Mouse (Mus musculus): ENCODE data around the gene Mapk12. TPM values are rescaled to one million over a fixed set of nuclear protein-coding genes. Genes with fewer than 3 reads are reported as not detected.

Gene Mapk12
- polyA plus RNA-seq, 1 experiment = 30.5 TPM

GRCm38 (mm10) chr15:89136461-89137155, 3.9 kb downstream of the Mapk12 start:
- Histone ChIP-seq H3K36me3 (ENCODE audit: control insufficient read depth, insufficient read depth) (peaks cover 15% of the 10 kb centered on the region), H3K79me3 (ENCODE audit: low read depth) (peaks cover 2% of the 10 kb centered on the region), H3K79me2 (ENCODE audit: control insufficient read depth, insufficient read depth) (peaks cover 7% of the 10 kb centered on the region), H3K4me3 (ENCODE audit: insufficient read depth, poor library complexity, severe bottlenecking) (no peak overlapping the region), H3ac (ENCODE audit: control insufficient read depth, insufficient read length, low read depth) (no peak overlapping the region), H3K27me3 (ENCODE audit: control insufficient read depth, insufficient read depth, insufficient read length) (no peaks in the 10 kb centered on the region)
- TF ChIP-seq CEBPB (IDR thresholded peaks at IDR 0.05; ENCODE audit: low read depth) (no peak), MYOG (IDR thresholded peaks at IDR 0.05; ENCODE audit: control insufficient read depth, extremely low read depth, insufficient read length) (no peak), FOSL1 (IDR thresholded peaks at IDR 0.05; ENCODE audit: insufficient read depth, low read length, poor library complexity, severe bottlenecking) (no peak), USF1 (IDR thresholded peaks at IDR 0.05; ENCODE audit: low read depth) (no peak), MYOD1 (IDR thresholded peaks at IDR 0.05; ENCODE audit: control insufficient read depth, insufficient read length, low read depth) (no peak), CTCF (IDR thresholded peaks at IDR 0.05; ENCODE audit: control insufficient read depth, insufficient read depth, insufficient read length) (no peak)

GRCm38 (mm10) chr15:89131316-89131715, 9.2 kb downstream of the Mapk12 start:
- Histone ChIP-seq H3K27me3 (ENCODE audit: control insufficient read depth, insufficient read depth, insufficient read length) (no peaks in the 10 kb centered on the region), H3K79me2 (ENCODE audit: control insufficient read depth, insufficient read depth) (peaks cover 16% of the 10 kb centered on the region), H3K79me3 (ENCODE audit: low read depth) (no peaks in the 10 kb centered on the region), H3K36me3 (ENCODE audit: control insufficient read depth, insufficient read depth) (peaks cover 29% of the 10 kb centered on the region), H3ac (ENCODE audit: control insufficient read depth, insufficient read length, low read depth) (no peak overlapping the region), H3K4me3 (ENCODE audit: insufficient read depth, poor library complexity, severe bottlenecking) (no peak overlapping the region)
- TF ChIP-seq MYOG (IDR thresholded peaks at IDR 0.05; ENCODE audit: control insufficient read depth, extremely low read depth, insufficient read length) = no peak
- TF ChIP-seq USF1 (IDR thresholded peaks at IDR 0.05; ENCODE audit: low read depth) = no peak
- no peak for TF ChIP-seq MYOD1 (IDR thresholded peaks at IDR 0.05; ENCODE audit: control insufficient read depth, insufficient read length, low read depth)
- TF ChIP-seq MAX (IDR thresholded peaks at IDR 0.05) = no peak
- no peak for TF ChIP-seq CEBPB (IDR thresholded peaks at IDR 0.05; ENCODE audit: low read depth)
- TF ChIP-seq CTCF (IDR thresholded peaks at IDR 0.05; ENCODE audit: control insufficient read depth, insufficient read depth, insufficient read length) = no peak
- TF ChIP-seq FOSL1 (IDR thresholded peaks at IDR 0.05; ENCODE audit: insufficient read depth, low read length, poor library complexity, severe bottlenecking) = no peak

DNA sequence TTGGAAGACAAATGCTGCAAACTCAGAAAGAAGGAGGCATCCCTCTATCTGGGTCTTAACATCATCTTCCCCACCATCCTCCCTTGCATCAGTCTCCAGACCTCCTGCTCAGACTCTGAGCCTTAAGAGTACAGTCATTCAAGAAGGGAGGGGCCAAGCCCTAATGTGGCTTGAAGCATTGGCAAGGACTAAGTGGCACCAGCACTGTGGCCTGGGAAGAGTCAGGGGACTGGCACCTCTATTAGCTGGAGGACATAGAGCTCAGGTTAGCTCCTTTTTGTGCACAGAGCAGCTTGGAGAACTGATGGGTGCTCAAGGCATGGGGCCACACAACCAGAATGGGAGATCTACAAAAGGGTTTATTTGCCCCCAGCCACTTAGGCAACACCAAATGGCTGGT, 10.3 kb downstream of the Mapk12 start:
- no peaks in the 10 kb centered on the region for H3K79me3 ChIP-seq (ENCODE audit: low read depth)
- no peaks in the 10 kb centered on the region for H3K27me3 ChIP-seq (ENCODE audit: control insufficient read depth, insufficient read depth, insufficient read length)
- no peak overlapping the region for H3K4me3 ChIP-seq (ENCODE audit: insufficient read depth, poor library complexity, severe bottlenecking)
- TF ChIP-seq MAX (IDR thresholded peaks at IDR 0.05) (no peak), MYOD1 (IDR thresholded peaks at IDR 0.05; ENCODE audit: control insufficient read depth, insufficient read length, low read depth) (no peak), CEBPB (IDR thresholded peaks at IDR 0.05; ENCODE audit: low read depth) (no peak), CTCF (IDR thresholded peaks at IDR 0.05; ENCODE audit: control insufficient read depth, insufficient read depth, insufficient read length) (no peak), MYOG (IDR thresholded peaks at IDR 0.05; ENCODE audit: control insufficient read depth, extremely low read depth, insufficient read length) (no peak), USF1 (IDR thresholded peaks at IDR 0.05; ENCODE audit: low read depth) (no peak), FOSL1 (IDR thresholded peaks at IDR 0.05; ENCODE audit: insufficient read depth, low read length, poor library complexity, severe bottlenecking) (no peak)
- no peak overlapping the region for H3ac ChIP-seq (ENCODE audit: control insufficient read depth, insufficient read length, low read depth)
- H3K79me2 ChIP-seq (ENCODE audit: control insufficient read depth, insufficient read depth) = peaks cover 16% of the 10 kb centered on the region
- H3K36me3 ChIP-seq (ENCODE audit: control insufficient read depth, insufficient read depth) = peaks cover 35% of the 10 kb centered on the region

DNA sequence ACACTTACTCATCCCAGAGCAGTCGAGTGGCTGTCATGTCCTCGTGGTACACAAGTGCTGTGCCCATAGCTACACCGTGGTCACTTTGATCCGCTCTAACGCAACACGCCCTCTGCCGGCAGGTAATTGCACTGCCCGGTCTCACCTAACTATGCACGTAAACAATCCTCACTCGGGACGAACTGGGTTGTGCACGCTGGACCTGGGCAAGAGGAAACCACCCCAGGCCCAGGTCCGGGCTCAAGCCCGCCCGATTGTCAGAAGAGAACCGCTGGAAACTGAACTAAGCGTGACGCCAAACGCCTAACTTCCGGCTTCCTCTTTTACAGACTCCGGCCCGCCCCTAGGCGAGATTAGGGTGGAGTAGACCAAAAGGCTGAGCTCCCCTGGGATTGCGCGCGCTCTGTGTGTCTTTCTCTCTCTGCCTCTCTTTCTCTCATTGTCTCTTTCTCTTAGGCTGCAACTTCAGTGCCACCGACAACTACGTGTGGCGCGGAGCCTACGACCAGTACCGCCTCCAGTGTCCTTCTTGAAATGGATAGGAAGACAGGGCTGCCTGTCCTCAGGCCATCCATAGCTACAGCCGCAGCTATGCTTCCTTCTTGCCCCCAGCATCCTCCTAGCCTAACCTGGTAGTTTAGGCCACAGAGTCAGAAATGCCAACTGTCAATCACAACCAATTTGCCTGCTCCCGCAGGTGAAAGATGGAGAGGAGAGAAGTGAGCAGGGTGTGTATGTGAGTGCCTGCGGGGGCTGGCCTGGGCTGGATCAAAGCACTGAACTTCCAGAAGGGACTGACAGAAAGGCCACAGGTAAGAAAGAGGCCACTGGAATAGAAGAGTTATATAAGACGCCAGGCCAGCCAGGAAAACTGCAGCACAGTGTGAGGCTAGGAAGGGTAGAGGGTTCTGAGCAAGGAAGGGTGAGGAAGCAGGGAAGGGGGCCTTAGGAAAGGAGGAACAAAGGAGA, 11.8 kb downstream of the Mapk12 start, which contains the start of gene Hdac10:
Gene Hdac10, minus strand, starts transcription at position 319 of the 969 bp plus-strand sequence.
- H3K79me2 ChIP-seq (ENCODE audit: control insufficient read depth, insufficient read depth) = peaks cover 16% of the 10 kb centered on the region
- H3K36me3 ChIP-seq (ENCODE audit: control insufficient read depth, insufficient read depth) = peaks cover 43% of the 10 kb centered on the region
- H3ac ChIP-seq (ENCODE audit: control insufficient read depth, insufficient read length, low read depth) = peak within 1 kb of the TSS; percentile 88
- TF ChIP-seq USF1 (IDR thresholded peaks at IDR 0.05; ENCODE audit: low read depth) = peak; percentile 23
- peak; percentile 91 for TF ChIP-seq CTCF (IDR thresholded peaks at IDR 0.05; ENCODE audit: control insufficient read depth, insufficient read depth, insufficient read length)
- TF ChIP-seq MAX (IDR thresholded peaks at IDR 0.05) = peak; percentile 94
- no peak for TF ChIP-seq FOSL1 (IDR thresholded peaks at IDR 0.05; ENCODE audit: insufficient read depth, low read length, poor library complexity, severe bottlenecking)
- no peak for TF ChIP-seq CEBPB (IDR thresholded peaks at IDR 0.05; ENCODE audit: low read depth)
- no peak for TF ChIP-seq MYOD1 (IDR thresholded peaks at IDR 0.05; ENCODE audit: control insufficient read depth, insufficient read length, low read depth)
- TF ChIP-seq MYOG (IDR thresholded peaks at IDR 0.05; ENCODE audit: control insufficient read depth, extremely low read depth, insufficient read length) = no peak
- no peaks in the 10 kb centered on the region for H3K79me3 ChIP-seq (ENCODE audit: low read depth)
- H3K4me3 ChIP-seq (ENCODE audit: insufficient read depth, poor library complexity, severe bottlenecking) = peak within 1 kb of the TSS; percentile 49
- H3K27me3 ChIP-seq (ENCODE audit: control insufficient read depth, insufficient read depth, insufficient read length) = no peaks in the 10 kb centered on the region

GRCm38 (mm10) chr15:89127364-89127940, 13.1 kb downstream of the Mapk12 start:
- Histone ChIP-seq H3K27me3 (ENCODE audit: control insufficient read depth, insufficient read depth, insufficient read length) (no peaks in the 10 kb centered on the region), H3K36me3 (ENCODE audit: control insufficient read depth, insufficient read depth) (peaks cover 45% of the 10 kb centered on the region), H3K79me2 (ENCODE audit: control insufficient read depth, insufficient read depth) (peaks cover 22% of the 10 kb centered on the region), H3K4me3 (ENCODE audit: insufficient read depth, poor library complexity, severe bottlenecking) (peak overlapping the region; percentile 49), H3ac (ENCODE audit: control insufficient read depth, insufficient read length, low read depth) (peak overlapping the region; percentile 88), H3K79me3 (ENCODE audit: low read depth) (peaks cover 4% of the 10 kb centered on the region)
- TF ChIP-seq USF1 (IDR thresholded peaks at IDR 0.05; ENCODE audit: low read depth) = no peak
- no peak for TF ChIP-seq MYOD1 (IDR thresholded peaks at IDR 0.05; ENCODE audit: control insufficient read depth, insufficient read length, low read depth)
